Mouse (Mus musculus) right cerebral cortex, postnatal 25 days (tissue): ENCODE results near the gene Mpp2.
A peak's percentile ranks its signal among the peaks of the same experiment; 100 is the strongest.

Experiments used
- DNase-seq: peaks from one replicate; pipeline ENCODE4 v3.0.0; 2022

Mpp2 gene

GRCm38 (mm10) chr11:102034887-102035286, 53.4 kb downstream of the Mpp2 start:
- DNase-seq = no peak

GRCm38 (mm10) chr11:102033055-102033591, 55.2 kb downstream of the Mpp2 start:
- DNase-seq = no peak

- peak; percentile 63 for DNase-seq
Observed at GRCm38 (mm10) chr11:102031149-102031548, 57.2 kb downstream of the Mpp2 start.

- no peak for DNase-seq
Observed at GRCm38 (mm10) chr11:102029966-102030365, 58.3 kb downstream of the Mpp2 start.

GRCm38 (mm10) chr11:102029304-102029703, 59.0 kb downstream of the Mpp2 start:
- DNase-seq = no peak

- no peak for DNase-seq
Observed at GRCm38 (mm10) chr11:102028087-102028816, 60.1 kb downstream of the Mpp2 start, which contains the start of gene Mpp3. TSS of gene Mpp3 (minus strand) at chr11:102028461.

- DNase-seq = no peak
Observed at GRCm38 (mm10) chr11:102027361-102028017, 60.8 kb downstream of the Mpp2 start.

- peak; percentile 75 for DNase-seq
Observed at GRCm38 (mm10) chr11:102026694-102027360, 61.5 kb downstream of the Mpp2 start.

- DNase-seq = peak; percentile 33
Observed at GRCm38 (mm10) chr11:102025991-102026660, 62.2 kb downstream of the Mpp2 start.

- DNase-seq = no peak
Observed at GRCm38 (mm10) chr11:102025354-102025753, 63.0 kb downstream of the Mpp2 start.

GRCm38 (mm10) chr11:102024875-102025274, 63.4 kb downstream of the Mpp2 start:
- no peak for DNase-seq

GRCm38 (mm10) chr11:102024084-102024758, 64.1 kb downstream of the Mpp2 start:
- no peak for DNase-seq

- peak; percentile 66 for DNase-seq
Observed at GRCm38 (mm10) chr11:102023406-102023805, 64.9 kb downstream of the Mpp2 start.

GRCm38 (mm10) chr11:102021196-102021595, 67.1 kb downstream of the Mpp2 start:
- no peak for DNase-seq

GRCm38 (mm10) chr11:102019736-102020135, 68.6 kb downstream of the Mpp2 start:
- no peak for DNase-seq

- DNase-seq = no peak
Observed at GRCm38 (mm10) chr11:102016136-102016535, 72.2 kb downstream of the Mpp2 start.

- no peak for DNase-seq
Observed at GRCm38 (mm10) chr11:102015472-102015871, 72.8 kb downstream of the Mpp2 start.

- DNase-seq = no peak
Observed at GRCm38 (mm10) chr11:102013201-102013600, 75.1 kb downstream of the Mpp2 start.

GRCm38 (mm10) chr11:102011510-102011909, 76.8 kb downstream of the Mpp2 start:
- DNase-seq = no peak

- DNase-seq = peak; percentile 37
Observed at GRCm38 (mm10) chr11:102010140-102010539, 78.2 kb downstream of the Mpp2 start.

GRCm38 (mm10) chr11:102008954-102009637, 79.2 kb downstream of the Mpp2 start:
- DNase-seq = no peak

- no peak for DNase-seq
Observed at GRCm38 (mm10) chr11:102008372-102008771, 79.9 kb downstream of the Mpp2 start.
